Mouse (Mus musculus) testis, adult 2 months (tissue): ENCODE results near the gene Gucd1. TPM values are rescaled to one million over a fixed set of nuclear protein-coding genes. Genes with fewer than 3 reads are reported as not detected.
A peak's percentile ranks its signal among the peaks of the same experiment; 100 is the strongest.
"Not testable (repeated sequence)": the region's sequence is repeated elsewhere in the genome, so short reads cannot be mapped to it uniquely, and the experiment has no call there.

Experiments used
- H3K27ac ChIP-seq: fragments of 200-500 bp; 2 replicates; pipeline ENCODE4 v1.5.1; 2012; ENCODE audit warnings: low read depth, low read length; ENCODE audit not compliant: control insufficient read depth, insufficient read depth
- H3K27me3 ChIP-seq: fragments of 200-500 bp; 2 replicates; pipeline ENCODE4 v1.6.1; 2012; ENCODE audit warnings: mild to moderate bottlenecking, low read length, moderate library complexity; ENCODE audit not compliant: control insufficient read depth, insufficient read depth
- H3K36me3 ChIP-seq: fragments of 200-500 bp; 2 replicates; pipeline ENCODE4 v1.6.1; 2012; ENCODE audit warnings: mild to moderate bottlenecking, low read length; ENCODE audit not compliant: control insufficient read depth, insufficient read depth
- H3K4me1 ChIP-seq: fragments of 200-500 bp; 2 replicates; pipeline ENCODE4 v1.6.1; 2012; ENCODE audit warnings: low read length; ENCODE audit not compliant: control insufficient read depth, insufficient read depth
- H3K4me3 ChIP-seq: fragments of 200-500 bp; 2 replicates; pipeline ENCODE4 v1.5.1; 2012; ENCODE audit warnings: low read depth, mild to moderate bottlenecking, low read length, moderate library complexity, mixed read lengths; ENCODE audit not compliant: control insufficient read depth
- CTCF ChIP-seq: fragments of 200-500 bp; IDR thresholded peaks from 2 replicates; pipeline ENCODE4 v1.5.1; 2012; ENCODE audit warnings: low read depth, mild to moderate bottlenecking, inconsistent platforms, low read length, moderate library complexity; ENCODE audit not compliant: control insufficient read depth, insufficient read depth, insufficient replicate concordance
- POLR2A ChIP-seq: fragments of 200-500 bp; IDR thresholded peaks from 2 replicates; pipeline ENCODE4 v1.6.1; 2012; ENCODE audit warnings: low read depth, mild to moderate bottlenecking, inconsistent platforms, low read length, moderate library complexity; ENCODE audit not compliant: control insufficient read depth
- polyA plus RNA-seq: library from polyadenylated mRNA; depleted of rRNA; stranded (reverse); fragments of >200 nt; gene quantifications from 2 replicates; pipeline ENCODE4 v1.2.3, GENCODE M21; 2012

The Gucd1 gene
- polyA plus RNA-seq, 1 experiment: 15.1 TPM

- Histone ChIP-seq H3K4me1 (peaks cover 2% of the 10 kb centered on the region; the same call in 1 of the 2 replicates), H3K27me3 (no peaks in the 10 kb centered on the region), H3K4me3 (peak overlapping the region; percentile 90; the same call in 1 of the 2 replicates), H3K36me3 (no peaks in the 10 kb centered on the region), H3K27ac (0 out of 2 replicates have a peak overlapping the region, but pooled peaks have one; percentile 5)
- no peak for TF ChIP-seq POLR2A
- TF ChIP-seq CTCF: no peak
These were observed 153.0 kb downstream of the Gucd1 start for GRCm38 (mm10) chr10:75364796-75365195.

DNA sequence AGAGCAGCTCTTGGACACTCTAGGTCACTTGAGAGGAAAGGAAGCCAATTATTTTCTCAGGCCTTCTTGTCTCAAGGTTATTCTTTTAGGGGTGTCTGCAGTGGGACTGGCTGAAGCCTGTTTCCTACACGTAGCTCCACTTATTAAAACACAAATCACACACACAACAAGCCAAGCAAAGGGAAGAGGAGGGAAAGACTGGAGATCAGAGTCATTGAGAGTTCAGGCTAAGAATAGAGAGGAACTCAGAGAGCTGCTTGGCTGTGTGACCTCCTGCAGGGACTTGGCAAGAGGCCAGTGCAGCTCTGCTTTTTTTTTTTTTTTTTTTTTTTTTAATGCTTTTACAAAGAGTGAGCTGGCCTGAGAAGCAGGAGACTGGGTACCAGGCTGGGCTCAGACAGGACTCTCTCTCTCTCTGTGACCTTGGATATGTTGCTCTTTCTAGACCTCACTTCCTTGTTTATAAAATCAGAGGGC is 153.5 kb downstream of the Gucd1 start:
- not testable (repeated sequence) for H3K4me1 ChIP-seq, H3K27ac ChIP-seq, H3K4me3 ChIP-seq, H3K27me3 ChIP-seq, H3K36me3 ChIP-seq

GRCm38 (mm10) chr10:75355341-75355740 is 162.4 kb downstream of the Gucd1 start:
- H3K27ac ChIP-seq: no peak overlapping the region
- no peak overlapping the region for H3K4me3 ChIP-seq
- TF ChIP-seq CTCF (no peak), POLR2A (no peak)
- H3K4me1 ChIP-seq: no peaks in the 10 kb centered on the region
- H3K27me3 ChIP-seq: no peaks in the 10 kb centered on the region
- H3K36me3 ChIP-seq: no peaks in the 10 kb centered on the region

DNA sequence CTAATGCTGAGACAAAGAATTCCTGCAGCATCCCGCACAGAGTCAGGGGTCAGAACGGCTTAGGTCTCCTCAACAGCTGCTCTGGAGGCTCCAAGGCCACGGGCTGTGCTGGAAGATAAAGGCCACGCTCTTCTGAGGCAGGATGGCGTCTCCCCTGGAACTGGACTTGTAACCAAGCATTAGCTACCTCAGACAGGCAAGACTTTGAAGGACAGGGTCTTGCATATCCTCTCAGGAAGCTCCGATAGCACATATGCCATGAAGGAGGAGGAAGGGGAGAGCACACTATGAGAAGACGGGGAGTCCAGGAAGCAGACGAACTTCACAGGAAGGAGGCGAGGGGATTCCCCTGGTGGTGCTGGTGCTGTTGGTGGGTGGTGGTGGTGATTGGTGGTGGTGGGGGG is 163.9 kb downstream of the Gucd1 start:
- H3K4me1 ChIP-seq, H3K27ac ChIP-seq, H3K36me3 ChIP-seq, H3K27me3 ChIP-seq, H3K4me3 ChIP-seq: not testable (repeated sequence)

DNA sequence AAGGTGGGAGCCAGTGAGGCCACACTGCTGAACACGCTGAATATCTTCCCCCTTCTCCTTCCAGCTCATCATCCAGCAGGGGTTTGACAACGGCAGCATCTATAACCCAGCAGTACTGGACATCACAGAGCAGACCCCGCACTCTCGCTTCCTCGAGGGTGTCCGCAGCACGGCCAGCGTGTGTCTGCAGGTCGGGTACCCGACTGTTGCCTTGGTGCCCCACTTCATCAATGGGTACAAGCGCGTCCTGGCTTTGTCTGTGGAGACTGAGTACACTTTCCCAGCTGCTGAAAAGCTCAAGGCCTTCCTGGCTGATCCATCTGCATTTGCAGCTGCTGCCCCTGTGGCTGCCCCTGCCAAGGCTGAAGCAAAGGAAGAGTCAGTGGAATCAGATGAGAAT is 165.2 kb downstream of the Gucd1 start:
- TF ChIP-seq CTCF (no peak), POLR2A (no peak)
- no peaks in the 10 kb centered on the region for H3K36me3 ChIP-seq

GRCm38 (mm10) chr10:75350564-75350963 is 167.2 kb downstream of the Gucd1 start:
- Histone ChIP-seq H3K4me1 (no peaks in the 10 kb centered on the region), H3K27me3 (no peaks in the 10 kb centered on the region), H3K4me3 (no peak overlapping the region), H3K36me3 (no peaks in the 10 kb centered on the region), H3K27ac (no peak overlapping the region)
- no peak for TF ChIP-seq POLR2A
- no peak for TF ChIP-seq CTCF

More for the DNA sequence above, 165.2 kb downstream of the Gucd1 start:
- H3K27me3 ChIP-seq: no peaks in the 10 kb centered on the region
- H3K4me3 ChIP-seq: no peak overlapping the region
- H3K4me1 ChIP-seq: no peaks in the 10 kb centered on the region
- H3K27ac ChIP-seq: no peak overlapping the region

DNA sequence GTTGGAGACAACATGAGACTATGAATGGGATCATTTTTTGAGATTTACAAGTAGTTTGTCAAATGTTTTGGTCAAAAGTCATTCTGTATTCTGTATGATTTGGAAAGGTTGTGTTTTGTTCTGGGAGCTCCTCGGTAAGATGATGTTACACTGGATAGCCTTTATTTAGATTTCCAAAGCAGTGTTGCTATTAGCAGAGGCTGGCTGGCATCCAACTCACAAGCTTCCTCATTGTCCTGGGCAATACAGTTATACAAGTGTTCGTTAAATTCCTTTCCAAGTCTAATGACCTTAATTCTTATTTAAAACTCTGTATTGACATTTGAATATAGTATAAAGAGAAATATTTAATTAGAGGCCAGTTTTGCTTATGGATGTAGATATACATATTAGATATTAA is 172.5 kb downstream of the Gucd1 start:
- Histone ChIP-seq H3K4me3 (no peak overlapping the region), H3K27me3 (no peaks in the 10 kb centered on the region), H3K36me3 (no peaks in the 10 kb centered on the region), H3K4me1 (no peaks in the 10 kb centered on the region), H3K27ac (no peak overlapping the region)
- no peak for TF ChIP-seq POLR2A

GRCm38 (mm10) chr10:75344563-75344962 is 173.2 kb downstream of the Gucd1 start:
- not testable (repeated sequence) for H3K27ac ChIP-seq, H3K36me3 ChIP-seq, H3K4me3 ChIP-seq, H3K27me3 ChIP-seq, H3K4me1 ChIP-seq
